Comparison of ENCODE assay signal across 13 mouse cellular contexts in genomic region chr10:75898039-75898564, GRCm38 (mm10). TPM values are rescaled to one million over a fixed set of nuclear protein-coding genes. Genes with fewer than 3 reads are reported as not detected.
A peak's percentile ranks its signal among the peaks of the same experiment; 100 is the strongest.
DNase-seq lines count a peak whose midpoint lies in the region; ATAC-seq and TF ChIP-seq lines count a peak whose summit lies in the region.
"Had no signal": no experiment of that assay in that cellular context is flagged by ENCODE, and none has a peak within 500 bp of the region (broad histone marks: within the 10 kb centered on the region; RNA-seq: fewer than 3 reads in every experiment).

No protein-coding gene starts in this region.

- TF ChIP-seq RAD21 in CH12.LX (IDR thresholded peaks at IDR 0.05; ENCODE audit: low read depth, low read length), result no peak

- TF ChIP-seq POLR2A in CH12.LX (IDR thresholded peaks at IDR 0.05; ENCODE audit: low read depth, low read length), result no peak

- no peak overlapping the region for H3K4me2 ChIP-seq in hindbrain, embryonic 13.5 days
- H3K4me2 ChIP-seq in hindbrain, embryonic 16.5 days (ENCODE audit: low read length), result no peak overlapping the region
- H3K4me2 ChIP-seq in CH12.LX (ENCODE audit: insufficient read depth, low read depth, poor library complexity, severe bottlenecking), result no peak overlapping the region
- H3K4me2 ChIP-seq: limb, embryonic 13.5 days; midbrain, embryonic 13.5 days had no signal

- no peak overlapping the region for H3K4me3 ChIP-seq in gastrocnemius, adult 2 months
- H3K4me3 ChIP-seq in hindbrain, embryonic 13.5 days, result no peak overlapping the region
- H3K4me3 ChIP-seq in hindbrain, embryonic 16.5 days (ENCODE audit: low read length), result no peak overlapping the region
- H3K4me3 ChIP-seq in CH12.LX (replicated peaks in 1 of 3; ENCODE audit: low read depth in 2 of 3, low read length in 2 of 3, poor library complexity in 1 of 3), result no peak overlapping the region
- no peak overlapping the region for H3K4me3 ChIP-seq in brown adipose tissue, adult 24 weeks (ENCODE audit: insufficient read depth, low read depth, low read length)
- H3K4me3 ChIP-seq: erythroblast, embryonic 14.5 days; limb, embryonic 13.5 days; midbrain, embryonic 13.5 days had no signal

- in situ Hi-C loops in CH12.LX (cut with MboI; ENCODE audit: low pct_ligation_motif_present, low pct_unique_long_range_greater_than_20kb, low sequenced_read_pairs), result loop anchor here (5.0 kb wide), 1 partner anchor 39 kb away; the partner anchor contains the start of gene Mmp11

- no peaks in the 10 kb centered on the region; the same call in 1 of the 2 replicates for H3K79me2 ChIP-seq in CH12.LX (replicated peaks; ENCODE audit: control insufficient read depth, extremely low read depth, insufficient read depth, poor library complexity, severe bottlenecking)

- H3K27ac ChIP-seq in gastrocnemius, adult 2 months, result peak overlapping the region; percentile 90
- peak overlapping the region; percentile 35; the same call in 1 of the 2 replicates for H3K27ac ChIP-seq in hindbrain, embryonic 13.5 days
- no peak overlapping the region for H3K27ac ChIP-seq in hindbrain, embryonic 16.5 days (ENCODE audit: low read depth, low read length)
- H3K27ac ChIP-seq in CH12.LX (ENCODE audit: insufficient read depth, low read depth), result no peak overlapping the region; the same call in 1 of the 2 replicates
- peak overlapping the region; percentile 83 for H3K27ac ChIP-seq in brown adipose tissue, adult 24 weeks (replicated peaks; ENCODE audit: low read depth, low read length)
- H3K27ac ChIP-seq: limb, embryonic 13.5 days; macrophage; midbrain, embryonic 13.5 days had no signal

- H3K9ac ChIP-seq in hindbrain, embryonic 13.5 days, result no peak overlapping the region
- H3K9ac ChIP-seq in hindbrain, embryonic 16.5 days (ENCODE audit: low read depth, low read length), result no peak overlapping the region
- no peak overlapping the region for H3K9ac ChIP-seq in CH12.LX (ENCODE audit: insufficient read depth, low read depth)
- H3K9ac ChIP-seq: limb, embryonic 13.5 days; midbrain, embryonic 13.5 days had no signal

- TF ChIP-seq CTCF in gastrocnemius, adult 2 months (IDR thresholded peaks at IDR 0.05), result no peak
- TF ChIP-seq CTCF in CH12.LX (conservative IDR thresholded peaks at IDR 0.05 in 1 of 2, IDR thresholded peaks at IDR 0.05 in 1 of 2; ENCODE audit: low read depth in 2 of 2, low read length in 2 of 2), result no peak

- no peaks in the 10 kb centered on the region for H3K27me3 ChIP-seq in hindbrain, embryonic 13.5 days
- no peaks in the 10 kb centered on the region for H3K27me3 ChIP-seq in hindbrain, embryonic 16.5 days (replicated peaks; ENCODE audit: control insufficient read depth, insufficient read depth, low read length)
- no peaks in the 10 kb centered on the region for H3K27me3 ChIP-seq in CH12.LX (replicated peaks)
- H3K27me3 ChIP-seq: limb, embryonic 13.5 days; midbrain, embryonic 13.5 days had no signal

- TF ChIP-seq EP300 in CH12.LX (IDR thresholded peaks at IDR 0.05; ENCODE audit: low read length), result no peak

- H3K4me1 ChIP-seq in hindbrain, embryonic 13.5 days (replicated peaks), result peaks cover 14% of the 10 kb centered on the region
- peaks cover 6% of the 10 kb centered on the region for H3K4me1 ChIP-seq in hindbrain, embryonic 16.5 days (ENCODE audit: control insufficient read depth, insufficient read depth, low read depth, low read length)
- H3K4me1 ChIP-seq in CH12.LX (ENCODE audit: control insufficient read depth in 1 of 2, insufficient read depth in 2 of 2), result peaks cover 33 to 62% of the 10 kb centered on the region in 2 experiments
- H3K4me1 ChIP-seq in brown adipose tissue, adult 24 weeks (ENCODE audit: control insufficient read depth, insufficient read depth, insufficient read length, low read length), result peaks cover 19% of the 10 kb centered on the region

- intact Hi-C loops in gastrocnemius, adult 2 months (cut with DNase I), result loop anchor here (2.0 to 5.0 kb wide), 2 partner anchors 19 to 39 kb away; partner anchors contain the start of gene Mmp11

- DNase-seq in gastrocnemius, adult 2 months, result no peak
- no peak for DNase-seq in gastrocnemius, postnatal 10 days
- no peak for DNase-seq in CH12.LX (ENCODE audit: extremely low read depth)
- DNase-seq in right cerebral cortex, adult 18-20 months, result no peak

- peaks cover 94% of the 10 kb centered on the region for H3K36me3 ChIP-seq in hindbrain, embryonic 13.5 days
- H3K36me3 ChIP-seq in hindbrain, embryonic 16.5 days (ENCODE audit: control insufficient read depth, insufficient read depth, low read length), result peaks cover 43% of the 10 kb centered on the region
- H3K36me3 ChIP-seq in CH12.LX (replicated peaks in 1 of 2; ENCODE audit: control insufficient read depth in 1 of 2, insufficient read depth in 1 of 2, low read length in 1 of 2), result peaks cover 35 to 89% of the 10 kb centered on the region in 2 experiments

- H3K9me3 ChIP-seq in hindbrain, embryonic 13.5 days, result no peaks in the 10 kb centered on the region
- H3K9me3 ChIP-seq in hindbrain, embryonic 16.5 days (ENCODE audit: control insufficient read depth, low read length), result no peaks in the 10 kb centered on the region
- no peaks in the 10 kb centered on the region for H3K9me3 ChIP-seq in CH12.LX (replicated peaks; ENCODE audit: low read length)
- H3K9me3 ChIP-seq: limb, embryonic 13.5 days; midbrain, embryonic 13.5 days had no signal

- 79% methylated on average over 6 of the region's 6 CpGs for WGBS in hindbrain, embryonic 13.5 days
- 71% methylated on average over 6 of the region's 6 CpGs for WGBS in hindbrain, embryonic 16.5 days

- no peak for ATAC-seq in hindbrain, embryonic 13.5 days (ENCODE audit: low FRiP score)
- ATAC-seq in hindbrain, embryonic 16.5 days, result no peak
- ATAC-seq: activated CD4-positive, CD25-positive, alpha-beta regulatory T cell, adult 4 months; midbrain, embryonic 13.5 days had no signal

- dilution Hi-C loops in CH12.LX (cut with MboI; ENCODE audit: extremely low pct_ligation_motif_present, extremely low pct_unique_long_range_greater_than_20kb, low sequenced_read_pairs), result no loop called here

TF ChIP-seq in CH12.LX, 34 proteins besides CTCF, POLR2A, EP300 and RAD21:
- no peak for TF ChIP-seq USF1 (IDR thresholded peaks at IDR 0.05; ENCODE audit: low read depth, low read length)
- TF ChIP-seq POLR2AphosphoS2 (IDR thresholded peaks at IDR 0.05; ENCODE audit: low read depth, low read length), result peak; percentile 32; the same call in 1 of the 2 replicates

RNA-seq across cellular contexts. Expression of gene Derl3, which starts 4.9 kb away (rescaled TPM):
- total RNA-seq in gastrocnemius, adult 2 months (2021), result under 1 TPM in 1 of 2 experiments, not detected in 1; 0.45 TPM
- total RNA-seq in gastrocnemius, postnatal 10 days (2021), result under 1 TPM in 1 of 2 experiments, not detected in 1; 0.27 TPM
- polyA plus RNA-seq in hindbrain, embryonic 13.5 days (2015; fragmentation: Nextera tagmentation; extraction: Ambion mirVana), result 1.7 and 1.8 TPM in 2 replicates
- polyA plus RNA-seq in hindbrain, embryonic 16.5 days (2015; fragmentation: Nextera tagmentation; extraction: Ambion mirVana), result 0.64 and 1.9 TPM in 2 replicates
- 13.1 and 20.4 TPM in 2 replicates for total RNA-seq in CH12.LX (2012; rRNA removed)
- total RNA-seq in CH12.LX (2014; rRNA removed), result 33.9 and 36.6 TPM in 2 replicates
- 28.9 and 36.2 TPM in 2 replicates for polyA plus RNA-seq in CH12.LX (2012; ENCODE audit: insufficient read length, low read depth)
- not detected in 2 replicates for polyA plus RNA-seq in brown adipose tissue, adult 24 weeks (2012; ENCODE audit: insufficient read depth, insufficient read length, missing spikeins)
- total RNA-seq: gastrocnemius, postnatal 25 days had no signal
- polyA plus RNA-seq: erythroblast, embryonic 14.5 days; macrophage had no signal

RNA-seq across cellular contexts. Expression of gene Smarcb1, which starts 23.3 kb away (rescaled TPM):
- 10 to 100 TPM; 13.0 to 17.7 TPM for total RNA-seq in gastrocnemius, adult 2 months (2021)
- total RNA-seq in gastrocnemius, postnatal 10 days (2021), result 10 to 100 TPM; 30.5 to 39.1 TPM
- polyA plus RNA-seq in hindbrain, embryonic 13.5 days (2015; fragmentation: Nextera tagmentation; extraction: Ambion mirVana), result 302 and 313 TPM in 2 replicates
- 252 TPM in 2 replicates for polyA plus RNA-seq in hindbrain, embryonic 16.5 days (2015; fragmentation: Nextera tagmentation; extraction: Ambion mirVana)
- 94.9 and 101 TPM in 2 replicates for total RNA-seq in CH12.LX (2012; rRNA removed)
- 76.2 and 82.3 TPM in 2 replicates for total RNA-seq in CH12.LX (2014; rRNA removed)
- polyA plus RNA-seq in CH12.LX (2012; ENCODE audit: insufficient read length, low read depth), result 95.6 and 96.0 TPM in 2 replicates
- 27.2 and 35.3 TPM in 2 replicates for polyA plus RNA-seq in brown adipose tissue, adult 24 weeks (2012; ENCODE audit: insufficient read depth, insufficient read length, missing spikeins)

RNA-seq across cellular contexts. Expression of gene Chchd10, which starts 34.8 kb away (rescaled TPM):
- total RNA-seq in gastrocnemius, adult 2 months (2021), result 1,000 to 10,000 TPM; 1,469 to 1,586 TPM
- total RNA-seq in gastrocnemius, postnatal 10 days (2021), result 100 to 1,000 TPM; 592 to 715 TPM
- polyA plus RNA-seq in hindbrain, embryonic 13.5 days (2015; fragmentation: Nextera tagmentation; extraction: Ambion mirVana), result 37.0 and 37.8 TPM in 2 replicates
- polyA plus RNA-seq in hindbrain, embryonic 16.5 days (2015; fragmentation: Nextera tagmentation; extraction: Ambion mirVana), result 167 and 218 TPM in 2 replicates
- total RNA-seq in CH12.LX (2012; rRNA removed) (243 and 254 TPM in 2 replicates), CH12.LX (2014; rRNA removed) (119 and 147 TPM in 2 replicates)
- 412 and 540 TPM in 2 replicates for polyA plus RNA-seq in CH12.LX (2012; ENCODE audit: insufficient read length, low read depth)
- polyA plus RNA-seq in brown adipose tissue, adult 24 weeks (2012; ENCODE audit: insufficient read depth, insufficient read length, missing spikeins), result 3,122 and 3,143 TPM in 2 replicates

RNA-seq across cellular contexts. Expression of gene Mif, which starts 38.1 kb away (rescaled TPM):
- total RNA-seq in gastrocnemius, adult 2 months (2021), result 100 to 1,000 TPM; 147 to 168 TPM
- total RNA-seq in gastrocnemius, postnatal 10 days (2021), result 100 to 1,000 TPM; 146 to 148 TPM
- 1,531 and 1,576 TPM in 2 replicates for polyA plus RNA-seq in hindbrain, embryonic 13.5 days (2015; fragmentation: Nextera tagmentation; extraction: Ambion mirVana)
- 1,592 and 1,680 TPM in 2 replicates for polyA plus RNA-seq in hindbrain, embryonic 16.5 days (2015; fragmentation: Nextera tagmentation; extraction: Ambion mirVana)
- total RNA-seq in CH12.LX (2012; rRNA removed) (1,561 and 2,151 TPM in 2 replicates), CH12.LX (2014; rRNA removed) (1,037 and 1,217 TPM in 2 replicates)
- 1,853 and 2,072 TPM in 2 replicates for polyA plus RNA-seq in CH12.LX (2012; ENCODE audit: insufficient read length, low read depth)
- polyA plus RNA-seq in brown adipose tissue, adult 24 weeks (2012; ENCODE audit: insufficient read depth, insufficient read length, missing spikeins), result 129 and 141 TPM in 2 replicates

RNA-seq across cellular contexts. Expression of gene Mmp11, which starts 38.2 kb away (rescaled TPM):
- 1 to 10 TPM; 2.5 to 2.8 TPM for total RNA-seq in gastrocnemius, adult 2 months (2021)
- total RNA-seq in gastrocnemius, postnatal 10 days (2021), result 1 to 10 TPM; 5.1 to 7.4 TPM
- polyA plus RNA-seq in hindbrain, embryonic 13.5 days (2015; fragmentation: Nextera tagmentation; extraction: Ambion mirVana), result 26.8 and 34.9 TPM in 2 replicates
- 13.6 and 16.6 TPM in 2 replicates for polyA plus RNA-seq in hindbrain, embryonic 16.5 days (2015; fragmentation: Nextera tagmentation; extraction: Ambion mirVana)
- total RNA-seq in CH12.LX (2012; rRNA removed) (0.76 and 1.1 TPM in 2 replicates), CH12.LX (2014; rRNA removed) (not detected in 2 replicates)
- 0.56 and 0.99 TPM in 2 replicates for polyA plus RNA-seq in CH12.LX (2012; ENCODE audit: insufficient read length, low read depth)
- polyA plus RNA-seq in brown adipose tissue, adult 24 weeks (2012; ENCODE audit: insufficient read depth, insufficient read length, missing spikeins), result 4.1 and 7.6 TPM in 2 replicates
- polyA plus RNA-seq: erythroblast, embryonic 14.5 days had no signal

Comparison
In these comparisons a context has a peak if more than half of its experiments do, and no peak if none do; other contexts are left out.
1. H3K27ac ChIP-seq: peak in gastrocnemius, adult 2 months (single experiment), hindbrain, embryonic 13.5 days (single experiment) and brown adipose tissue, adult 24 weeks (single experiment); none in hindbrain, embryonic 16.5 days (single experiment) and CH12.LX (single experiment).
2. RNA of gene Derl3, which starts 4.9 kb away (polyA plus RNA-seq): 28.9 to 36.2 TPM in CH12.LX; 1.7 to 1.8 TPM in hindbrain, embryonic 13.5 days, 0.64 to 1.9 TPM in hindbrain, embryonic 16.5 days and not detected in brown adipose tissue, adult 24 weeks; every median in the first group is over 10 times any median in the second.